Mouse (Mus musculus) liver, postnatal 0 days (tissue): ENCODE results near the gene BC025920. TPM values are rescaled to one million over a fixed set of nuclear protein-coding genes. Genes with fewer than 3 reads are reported as not detected.

Experiments used
- ATAC-seq: fragments of 200-750 bp; cut with Nextera tagmentation; 2 replicates; pipeline ENCODE4 v1.8.0; 2017; ENCODE audit warnings: mild to moderate bottlenecking, moderate library complexity
- DNase-seq: peaks from one replicate; pipeline ENCODE4 v3.0.0-alpha.2; 2016
- H3K27ac ChIP-seq: fragments of 300-500 bp; sonication (generic); 2 replicates; pipeline ENCODE4 v1.5.1; 2014; ENCODE audit warnings: antibody characterized with exemption, moderate library complexity, mild to moderate bottlenecking, low read depth
- H3K27me3 ChIP-seq: fragments of 300-500 bp; sonication (generic); 2 replicates; pipeline ENCODE4 v1.6.1; 2014; ENCODE audit warnings: low read length, control low read depth, mixed read lengths; ENCODE audit not compliant: insufficient read depth
- H3K36me3 ChIP-seq: fragments of 300-500 bp; sonication (generic); replicated peaks from 2 replicates; pipeline ENCODE4 v1.6.1; 2014; ENCODE audit warnings: mild to moderate bottlenecking, control low read depth, low read length, moderate library complexity, mixed read lengths; ENCODE audit not compliant: insufficient read depth
- H3K4me1 ChIP-seq: fragments of 300-500 bp; sonication (generic); 2 replicates; pipeline ENCODE4 v1.6.1; 2014; ENCODE audit warnings: antibody characterized with exemption, mild to moderate bottlenecking, control low read depth; ENCODE audit not compliant: insufficient read depth
- H3K4me2 ChIP-seq: fragments of 300-500 bp; sonication (generic); 2 replicates; pipeline ENCODE4 v1.6.1; 2014; ENCODE audit warnings: low read depth, mild to moderate bottlenecking, low read length, moderate library complexity, mixed read lengths
- H3K4me3 ChIP-seq: fragments of 300-500 bp; sonication (generic); 2 replicates; pipeline ENCODE4 v1.5.1; 2014; ENCODE audit warnings: low read depth, low read length
- H3K9ac ChIP-seq: fragments of 300-500 bp; sonication (generic); replicated peaks from 2 replicates; pipeline ENCODE4 v1.6.1; 2014; ENCODE audit warnings: mild to moderate bottlenecking, moderate library complexity
- H3K9me3 ChIP-seq: fragments of 300-500 bp; sonication (generic); 2 replicates; pipeline ENCODE4 v1.6.1; 2016; ENCODE audit warnings: mild to moderate bottlenecking, control low read depth, low read length, mixed read lengths
- CTCF ChIP-seq: sonication (generic); IDR thresholded peaks from 2 replicates; pipeline ENCODE4 v1.5.1; 2016; ENCODE audit warnings: antibody characterized with exemption, low read depth
- EP300 ChIP-seq: IDR thresholded peaks from 2 replicates; pipeline ENCODE4 v1.6.1; 2016; ENCODE audit warnings: antibody characterized with exemption, low read depth, mild to moderate bottlenecking
- WGBS: fragments of 180-500 bp; shearing (Covaris S2); extraction: QIAGEN DNeasy Blood & Tissue Kit; methylation state at CpG from one replicate; pipeline ENCODE4 v1.1.7; 2014; ENCODE audit not compliant: insufficient replicate concordance; 5-methylcytosine and 5-hydroxymethylcytosine counted together
- polyA plus RNA-seq: library from polyadenylated mRNA; unstranded; fragments of >200 nt; fragmentation: Nextera tagmentation; extraction: Ambion mirVana; gene quantifications from 2 replicates; pipeline ENCODE4 v1.2.1, GENCODE M21; 2015

The BC025920 gene
- polyA plus RNA-seq, 1 experiment from 2014 or later: 0.13 TPM

GRCm38 (mm10) chr10:81568381-81569191 lies 37.5 kb upstream of the BC025920 start:
- H3K36me3 ChIP-seq: peaks cover 25% of the 10 kb centered on the region
- DNase-seq (no peak), ATAC-seq (no peak)
- 26% methylated on average over 15 of the region's 16 CpGs for WGBS
- H3K9ac ChIP-seq: no peak overlapping the region
- H3K9me3 ChIP-seq: no peaks in the 10 kb centered on the region
- H3K4me2 ChIP-seq: no peak overlapping the region
- no peaks in the 10 kb centered on the region for H3K27me3 ChIP-seq
- no peak overlapping the region for H3K27ac ChIP-seq
- TF ChIP-seq CTCF (no peak), EP300 (no peak)
- no peak overlapping the region for H3K4me3 ChIP-seq
- peaks cover 36% of the 10 kb centered on the region for H3K4me1 ChIP-seq

DNA sequence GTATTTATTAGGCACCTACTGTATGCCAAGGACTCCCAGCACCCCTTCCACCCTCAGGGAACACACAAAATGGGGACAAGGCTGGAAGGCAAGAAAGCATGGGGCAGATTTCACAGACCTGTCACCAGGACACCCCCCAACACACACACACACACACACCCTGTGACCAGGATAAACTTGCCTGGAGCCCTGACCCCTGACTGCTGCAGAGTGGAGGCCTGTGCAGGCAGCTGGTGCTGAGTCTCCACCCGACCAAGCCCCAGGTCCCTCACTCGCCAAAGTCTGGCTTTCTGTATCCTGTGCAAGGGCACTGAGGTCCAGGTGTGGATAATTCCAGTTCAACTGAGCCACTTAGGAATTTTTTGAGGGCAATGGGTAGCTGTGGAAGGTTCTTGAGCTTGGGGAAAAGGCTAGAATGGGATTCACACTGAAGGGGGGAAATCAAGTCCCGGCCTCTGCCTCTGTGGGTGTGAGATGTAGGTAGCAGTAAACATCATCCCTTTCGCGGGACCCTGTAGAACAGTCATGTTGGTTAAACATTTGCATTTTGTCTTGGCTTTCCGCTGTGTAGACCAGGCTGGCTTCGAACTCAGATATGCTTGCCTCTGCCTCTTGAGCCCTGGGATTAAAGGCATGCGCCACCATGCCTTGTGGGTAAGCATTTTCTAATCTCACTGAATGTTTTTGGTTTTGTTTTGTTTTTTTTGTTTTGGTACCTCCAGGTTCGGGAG lies 36.4 kb upstream of the BC025920 start:
- DNase-seq: no peak
- Histone ChIP-seq H3K27ac (no peak overlapping the region), H3K36me3 (peaks cover 14% of the 10 kb centered on the region), H3K4me3 (no peak overlapping the region), H3K27me3 (no peaks in the 10 kb centered on the region; the same call in 1 of the 2 replicates), H3K4me2 (no peak overlapping the region), H3K4me1 (peaks cover 27% of the 10 kb centered on the region), H3K9me3 (no peaks in the 10 kb centered on the region), H3K9ac (no peak overlapping the region)
- no peak for ATAC-seq
- WGBS: 63% methylated on average over 9 of the region's 9 CpGs
- TF ChIP-seq EP300: no peak
- no peak for TF ChIP-seq CTCF

DNA sequence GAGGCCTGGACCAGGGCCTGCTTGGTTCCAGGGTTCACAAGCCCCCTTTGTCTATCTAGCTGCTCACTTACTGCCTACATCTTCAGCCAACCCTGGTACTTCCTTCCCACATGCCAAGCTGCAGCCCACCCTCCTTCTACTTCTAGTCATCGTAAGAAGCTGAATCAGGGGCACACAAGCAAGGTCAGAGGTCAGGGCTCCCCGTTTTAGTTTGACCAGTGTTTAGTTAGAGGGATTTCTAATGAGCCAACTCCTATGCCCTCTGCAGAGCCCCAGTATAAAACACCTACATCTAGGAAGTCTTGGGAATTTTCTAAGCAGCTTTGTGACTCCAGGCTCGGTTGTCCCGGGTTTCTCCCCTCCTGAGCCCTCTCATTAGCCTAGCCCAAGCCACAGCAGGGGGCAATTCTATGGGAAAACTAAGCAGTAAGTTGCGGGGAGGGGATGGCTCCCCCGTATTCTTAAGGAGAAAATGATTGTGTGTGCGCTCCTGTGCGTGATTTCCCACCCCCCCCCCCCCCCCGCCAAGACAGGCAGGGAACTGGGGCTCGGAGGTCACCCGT lies 35.8 kb upstream of the BC025920 start:
- Histone ChIP-seq H3K4me3 (peak overlapping the region; percentile 64), H3K4me2 (peak overlapping the region; percentile 99), H3K9ac (peak overlapping the region; percentile 57; the same call in 1 of the 2 replicates), H3K27ac (peak overlapping the region; percentile 53; the same call in 1 of the 2 replicates), H3K36me3 (peaks cover 12% of the 10 kb centered on the region), H3K27me3 (peaks cover 2% of the 10 kb centered on the region; the same call in 1 of the 2 replicates), H3K9me3 (no peaks in the 10 kb centered on the region), H3K4me1 (peaks cover 34% of the 10 kb centered on the region)
- ATAC-seq: no peak
- TF ChIP-seq EP300 (no peak), CTCF (no peak)
- 14% methylated on average over 8 of the region's 11 CpGs for WGBS
- no peak for DNase-seq

DNA sequence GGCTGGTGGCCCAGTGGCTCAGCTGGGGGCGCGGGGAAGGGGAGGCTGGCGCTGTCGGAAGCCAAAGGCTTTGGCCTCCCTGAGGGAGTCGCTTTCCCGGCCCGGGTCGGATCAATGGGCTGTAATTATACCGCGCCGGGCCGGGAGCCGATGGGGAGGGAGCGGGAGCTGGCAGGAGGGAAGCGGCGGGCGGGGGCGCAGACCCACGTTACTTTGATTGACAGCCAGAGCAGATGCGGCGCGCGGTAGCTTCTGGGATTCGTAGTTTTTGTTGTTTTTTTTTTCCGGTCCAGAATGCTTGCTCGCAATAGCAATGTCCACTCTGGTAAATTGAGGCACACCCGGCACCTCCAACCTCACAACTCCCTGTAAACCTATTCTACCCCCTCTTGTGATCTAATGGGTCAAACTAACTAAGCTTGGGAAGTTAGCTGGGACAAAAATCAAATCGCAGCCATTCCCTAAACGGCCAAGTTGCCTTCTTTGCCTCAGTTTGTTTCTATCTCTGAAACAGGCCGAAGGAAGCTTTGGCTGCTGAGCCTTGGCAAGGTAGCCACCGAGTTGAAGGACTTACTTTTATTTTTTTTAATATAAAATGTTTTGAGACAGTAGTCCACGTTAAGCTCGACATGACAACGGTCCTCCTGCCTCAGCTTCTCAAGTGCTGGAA lies 35.1 kb upstream of the BC025920 start:
- Histone ChIP-seq H3K4me2 (peak overlapping the region; percentile 99), H3K4me3 (peak overlapping the region; percentile 64), H3K36me3 (peaks cover 5% of the 10 kb centered on the region), H3K9ac (peak overlapping the region; percentile 57), H3K9me3 (no peaks in the 10 kb centered on the region), H3K27me3 (peaks cover 7% of the 10 kb centered on the region; the same call in 1 of the 2 replicates), H3K4me1 (peaks cover 40% of the 10 kb centered on the region), H3K27ac (peak overlapping the region; percentile 71)
- DNase-seq (peak; percentile 90), ATAC-seq (peak; percentile 63)
- TF ChIP-seq EP300 (no peak), CTCF (no peak)
- under 1% methylated on average over 32 of the region's 34 CpGs for WGBS

DNA sequence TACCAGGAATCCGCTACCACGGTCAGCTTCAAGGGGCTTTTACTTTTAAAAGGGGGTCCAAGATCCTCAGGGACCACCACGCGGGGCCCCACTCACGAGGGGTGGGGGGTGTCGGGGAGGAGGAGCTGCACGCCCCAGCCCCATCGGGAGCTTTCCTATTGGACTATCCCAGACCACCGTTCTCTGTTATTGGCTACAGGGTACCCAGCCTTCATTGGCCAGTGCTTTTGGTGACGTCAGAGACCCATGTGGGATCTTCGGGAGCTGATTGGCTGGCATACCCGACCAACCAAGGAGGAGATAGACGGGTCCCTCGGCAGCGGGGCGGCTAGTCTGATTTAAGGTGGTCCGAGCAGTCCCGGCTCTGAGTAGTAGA lies 34.6 kb upstream of the BC025920 start:
- H3K4me2 ChIP-seq: peak overlapping the region; percentile 99
- DNase-seq (peak; percentile 91), ATAC-seq (peak; percentile 89)
- no peaks in the 10 kb centered on the region for H3K9me3 ChIP-seq
- H3K9ac ChIP-seq: peak overlapping the region; percentile 57
- peaks cover 2% of the 10 kb centered on the region; the same call in 1 of the 2 replicates for H3K36me3 ChIP-seq
- no peak for TF ChIP-seq EP300
- H3K4me3 ChIP-seq: peak overlapping the region; percentile 64
- WGBS: 1% methylated on average over 18 of the region's 18 CpGs
- H3K27ac ChIP-seq: peak overlapping the region; percentile 71
- peaks cover 42% of the 10 kb centered on the region for H3K4me1 ChIP-seq
- peaks cover 10% of the 10 kb centered on the region for H3K27me3 ChIP-seq
